Mouse (Mus musculus): ENCODE data around the gene Stx18. TPM values are rescaled to one million over a fixed set of nuclear protein-coding genes. Genes with fewer than 3 reads are reported as not detected.
A peak's percentile ranks its signal among the peaks of the same experiment; 100 is the strongest.

The Stx18 gene
- total RNA-seq, 1 experiment = 16.8 TPM

DNA sequence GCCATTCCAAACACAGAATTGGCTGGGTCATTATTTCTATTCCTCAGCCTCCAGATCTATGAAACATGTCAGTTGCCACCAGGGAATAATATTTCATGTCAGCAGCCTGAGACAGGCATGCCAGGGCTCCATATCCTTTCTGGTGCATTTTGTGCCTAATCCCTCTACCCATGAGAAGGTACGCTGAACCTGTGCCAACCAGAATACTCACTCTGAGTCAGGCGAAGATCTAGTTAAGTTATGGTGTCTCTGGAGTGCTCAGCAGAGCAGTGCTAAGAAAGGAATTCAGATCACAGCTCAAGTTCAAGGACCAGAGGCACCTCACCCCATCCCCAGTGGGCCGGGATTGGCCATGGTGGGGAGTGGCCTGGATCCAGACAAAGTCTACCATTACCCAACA is 21.6 kb upstream of the Stx18 start:
- Histone ChIP-seq H3K36me3 (ENCODE audit: control insufficient read depth, insufficient read depth, low read length, poor library complexity, severe bottlenecking) (no peaks in the 10 kb centered on the region), H3K9me3 (ENCODE audit: control insufficient read depth, insufficient read depth, low read depth, low read length) (no peaks in the 10 kb centered on the region), H3K4me3 (ENCODE audit: insufficient read depth in 1 of 2, low read depth in 1 of 2, low read length in 2 of 2, poor library complexity in 1 of 2, severe bottlenecking in 1 of 2) (no peak overlapping the region), H3K27ac (ENCODE audit: insufficient read depth, low read depth, low read length, poor library complexity, severe bottlenecking) (no peak overlapping the region), H3K4me1 (ENCODE audit: control insufficient read depth in 2 of 2, insufficient read depth in 2 of 2, low read length in 2 of 2, poor library complexity in 1 of 2) (no peaks in the 10 kb centered on the region), H3K9ac (ENCODE audit: insufficient read depth, low read depth, low read length, poor library complexity, severe bottlenecking) (no peak overlapping the region)
- DNase-seq (ENCODE audit: low read depth, low spot score) = no peak
- TF ChIP-seq ZC3H11A (IDR thresholded peaks at IDR 0.05; ENCODE audit: borderline replicate concordance, low read depth, low read length) (no peak), CHD2 (IDR thresholded peaks at IDR 0.05; ENCODE audit: low read depth, low read length) (no peak), MAFK (IDR thresholded peaks at IDR 0.05; ENCODE audit: insufficient read depth, low read depth, low read length) (no peak), HCFC1 (IDR thresholded peaks at IDR 0.05; ENCODE audit: borderline replicate concordance, insufficient read depth, low read length) (no peak), ZNF384 (IDR thresholded peaks at IDR 0.05; ENCODE audit: low read depth, low read length) (no peak)
- in situ Hi-C loops (cut with MboI; ENCODE audit: low sequenced_read_pairs in 2 of 2, unreplicated experiment in 2 of 2) = no loop called here

GRCm38 (mm10) chr5:38027656-38028055 is 10.9 kb upstream of the Stx18 start:
- in situ Hi-C loops (cut with MboI; ENCODE audit: low sequenced_read_pairs in 2 of 2, unreplicated experiment in 2 of 2) = no loop called here
- Histone ChIP-seq H3K9me3 (ENCODE audit: control insufficient read depth, insufficient read depth, low read depth, low read length) (no peaks in the 10 kb centered on the region), H3K4me1 (ENCODE audit: control insufficient read depth in 2 of 2, insufficient read depth in 2 of 2, low read length in 2 of 2, poor library complexity in 1 of 2) (no peaks in the 10 kb centered on the region), H3K9ac (ENCODE audit: insufficient read depth, low read depth, low read length, poor library complexity, severe bottlenecking) (no peak overlapping the region), H3K4me3 (ENCODE audit: insufficient read depth in 1 of 2, low read depth in 1 of 2, low read length in 2 of 2, poor library complexity in 1 of 2, severe bottlenecking in 1 of 2) (no peak overlapping the region), H3K36me3 (ENCODE audit: control insufficient read depth, insufficient read depth, low read length, poor library complexity, severe bottlenecking) (no peaks in the 10 kb centered on the region), H3K27ac (ENCODE audit: insufficient read depth, low read depth, low read length, poor library complexity, severe bottlenecking) (no peak overlapping the region)
- no peak for DNase-seq (ENCODE audit: low read depth, low spot score)
- TF ChIP-seq ZNF384 (IDR thresholded peaks at IDR 0.05; ENCODE audit: low read depth, low read length) (no peak), MAFK (IDR thresholded peaks at IDR 0.05; ENCODE audit: insufficient read depth, low read depth, low read length) (no peak), CHD2 (IDR thresholded peaks at IDR 0.05; ENCODE audit: low read depth, low read length) (no peak), HCFC1 (IDR thresholded peaks at IDR 0.05; ENCODE audit: borderline replicate concordance, insufficient read depth, low read length) (no peak), ZC3H11A (IDR thresholded peaks at IDR 0.05; ENCODE audit: borderline replicate concordance, low read depth, low read length) (no peak)

- DNase-seq (ENCODE audit: low read depth, low spot score) = no peak
- Histone ChIP-seq H3K4me1 (ENCODE audit: control insufficient read depth in 2 of 2, insufficient read depth in 2 of 2, low read length in 2 of 2, poor library complexity in 1 of 2) (peaks cover 0 to 2% of the 10 kb centered on the region in 2 experiments; a peak in 1 of 4 replicates), H3K4me3 (ENCODE audit: insufficient read depth in 1 of 2, low read depth in 1 of 2, low read length in 2 of 2, poor library complexity in 1 of 2, severe bottlenecking in 1 of 2) (peak overlapping the region; percentile 87 to 90; a peak in 3 of 4 replicates), H3K9me3 (ENCODE audit: control insufficient read depth, insufficient read depth, low read depth, low read length) (no peaks in the 10 kb centered on the region), H3K36me3 (ENCODE audit: control insufficient read depth, insufficient read depth, low read length, poor library complexity, severe bottlenecking) (no peaks in the 10 kb centered on the region), H3K27ac (ENCODE audit: insufficient read depth, low read depth, low read length, poor library complexity, severe bottlenecking) (no peak overlapping the region), H3K9ac (ENCODE audit: insufficient read depth, low read depth, low read length, poor library complexity, severe bottlenecking) (no peak overlapping the region)
- in situ Hi-C loops (cut with MboI; ENCODE audit: low sequenced_read_pairs in 2 of 2, unreplicated experiment in 2 of 2) = no loop called here
- TF ChIP-seq MAFK (IDR thresholded peaks at IDR 0.05; ENCODE audit: insufficient read depth, low read depth, low read length) (no peak), HCFC1 (IDR thresholded peaks at IDR 0.05; ENCODE audit: borderline replicate concordance, insufficient read depth, low read length) (no peak), CHD2 (IDR thresholded peaks at IDR 0.05; ENCODE audit: low read depth, low read length) (no peak), ZC3H11A (IDR thresholded peaks at IDR 0.05; ENCODE audit: borderline replicate concordance, low read depth, low read length) (no peak), ZNF384 (IDR thresholded peaks at IDR 0.05; ENCODE audit: low read depth, low read length) (no peak)
Observed at GRCm38 (mm10) chr5:38038274-38038673, 268 bp upstream of the Stx18 start.

DNA sequence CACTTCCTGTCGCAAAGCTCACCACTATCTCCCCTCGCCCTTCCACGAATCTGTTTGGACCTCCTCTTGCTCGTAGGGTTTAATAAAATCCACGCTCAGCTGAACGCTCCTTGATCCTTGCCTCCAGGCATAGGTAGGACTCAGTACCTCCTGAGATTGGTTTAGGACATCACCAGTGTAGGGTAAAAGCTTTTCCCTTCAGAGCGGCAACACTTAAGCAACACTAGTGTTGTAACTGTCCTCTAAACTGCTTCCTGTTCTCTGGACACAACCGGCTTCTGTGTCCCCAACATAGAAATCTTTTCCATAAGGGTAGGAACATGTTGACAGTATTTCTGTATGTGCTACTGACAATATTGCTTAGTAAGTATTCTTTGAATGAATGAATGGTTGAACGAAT is 1.3 kb downstream of the Stx18 start:
- Histone ChIP-seq H3K4me1 (ENCODE audit: control insufficient read depth in 2 of 2, insufficient read depth in 2 of 2, low read length in 2 of 2, poor library complexity in 1 of 2) (peaks cover 0 to 2% of the 10 kb centered on the region in 2 experiments; a peak in 1 of 4 replicates), H3K9ac (ENCODE audit: insufficient read depth, low read depth, low read length, poor library complexity, severe bottlenecking) (peak overlapping the region; percentile 87), H3K9me3 (ENCODE audit: control insufficient read depth, insufficient read depth, low read depth, low read length) (no peaks in the 10 kb centered on the region), H3K36me3 (ENCODE audit: control insufficient read depth, insufficient read depth, low read length, poor library complexity, severe bottlenecking) (no peaks in the 10 kb centered on the region), H3K4me3 (ENCODE audit: insufficient read depth in 1 of 2, low read depth in 1 of 2, low read length in 2 of 2, poor library complexity in 1 of 2, severe bottlenecking in 1 of 2) (peak overlapping the region; percentile 87 to 90), H3K27ac (ENCODE audit: insufficient read depth, low read depth, low read length, poor library complexity, severe bottlenecking) (no peak overlapping the region)
- in situ Hi-C loops (cut with MboI; ENCODE audit: low sequenced_read_pairs in 2 of 2, unreplicated experiment in 2 of 2) = no loop called here
- no peak for DNase-seq (ENCODE audit: low read depth, low spot score)
- TF ChIP-seq MAFK (IDR thresholded peaks at IDR 0.05; ENCODE audit: insufficient read depth, low read depth, low read length) = no peak

GRCm38 (mm10) chr5:38044923-38045322 is 6.4 kb downstream of the Stx18 start:
- no peaks in the 10 kb centered on the region for H3K9me3 ChIP-seq (ENCODE audit: control insufficient read depth, insufficient read depth, low read depth, low read length)
- H3K4me3 ChIP-seq (ENCODE audit: insufficient read depth in 1 of 2, low read depth in 1 of 2, low read length in 2 of 2, poor library complexity in 1 of 2, severe bottlenecking in 1 of 2) = no peak overlapping the region
- TF ChIP-seq HCFC1 (IDR thresholded peaks at IDR 0.05; ENCODE audit: borderline replicate concordance, insufficient read depth, low read length) (no peak), ZC3H11A (IDR thresholded peaks at IDR 0.05; ENCODE audit: borderline replicate concordance, low read depth, low read length) (no peak), CHD2 (IDR thresholded peaks at IDR 0.05; ENCODE audit: low read depth, low read length) (no peak), MAFK (IDR thresholded peaks at IDR 0.05; ENCODE audit: insufficient read depth, low read depth, low read length) (no peak), ZNF384 (IDR thresholded peaks at IDR 0.05; ENCODE audit: low read depth, low read length) (no peak)
- no peak for DNase-seq (ENCODE audit: low read depth, low spot score)
- H3K36me3 ChIP-seq (ENCODE audit: control insufficient read depth, insufficient read depth, low read length, poor library complexity, severe bottlenecking) = no peaks in the 10 kb centered on the region
- H3K27ac ChIP-seq (ENCODE audit: insufficient read depth, low read depth, low read length, poor library complexity, severe bottlenecking) = no peak overlapping the region
- no peak overlapping the region for H3K9ac ChIP-seq (ENCODE audit: insufficient read depth, low read depth, low read length, poor library complexity, severe bottlenecking)
- no peaks in the 10 kb centered on the region for H3K4me1 ChIP-seq (ENCODE audit: control insufficient read depth in 2 of 2, insufficient read depth in 2 of 2, low read length in 2 of 2, poor library complexity in 1 of 2)
- in situ Hi-C loops (cut with MboI; ENCODE audit: low sequenced_read_pairs in 2 of 2, unreplicated experiment in 2 of 2) = no loop called here

Measured in ES-E14 (cell line).